Mouse (Mus musculus): Measurements from ENCODE around the gene Zbed4.

DNA sequence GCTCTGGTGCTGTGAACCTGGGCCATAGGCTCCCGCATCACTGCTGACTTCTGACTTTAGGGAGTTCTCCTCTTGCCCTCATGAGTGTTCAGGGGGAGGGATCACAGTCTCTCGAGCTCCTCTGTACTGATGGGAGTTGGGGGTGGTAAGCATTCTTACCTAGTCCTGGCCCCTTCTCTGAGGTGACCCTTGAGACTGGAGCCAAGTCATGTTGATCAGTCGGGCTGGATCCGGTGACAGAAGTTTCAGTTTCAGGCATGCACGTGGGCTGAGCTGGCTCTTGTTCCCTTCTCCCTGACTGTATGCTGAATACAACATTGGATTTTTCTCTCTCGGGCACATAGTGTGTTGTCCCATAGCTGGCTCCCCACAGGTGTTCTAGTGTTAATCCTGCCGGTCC, 69.9 kb downstream of the Zbed4 start:
- no peak for TF ChIP-seq TAL1 (IDR thresholded peaks at IDR 0.05; ENCODE audit: low read length)
- no peak for TF ChIP-seq GATA1 (IDR thresholded peaks at IDR 0.05; ENCODE audit: low read length)
